Mouse (Mus musculus): ENCODE measurements around the gene Rassf5. TPM values are rescaled to one million over a fixed set of nuclear protein-coding genes. Genes with fewer than 3 reads are reported as not detected.

Rassf5 gene
- total RNA-seq (2023) = 100 to 1,000 TPM; 188 to 198 TPM

DNA sequence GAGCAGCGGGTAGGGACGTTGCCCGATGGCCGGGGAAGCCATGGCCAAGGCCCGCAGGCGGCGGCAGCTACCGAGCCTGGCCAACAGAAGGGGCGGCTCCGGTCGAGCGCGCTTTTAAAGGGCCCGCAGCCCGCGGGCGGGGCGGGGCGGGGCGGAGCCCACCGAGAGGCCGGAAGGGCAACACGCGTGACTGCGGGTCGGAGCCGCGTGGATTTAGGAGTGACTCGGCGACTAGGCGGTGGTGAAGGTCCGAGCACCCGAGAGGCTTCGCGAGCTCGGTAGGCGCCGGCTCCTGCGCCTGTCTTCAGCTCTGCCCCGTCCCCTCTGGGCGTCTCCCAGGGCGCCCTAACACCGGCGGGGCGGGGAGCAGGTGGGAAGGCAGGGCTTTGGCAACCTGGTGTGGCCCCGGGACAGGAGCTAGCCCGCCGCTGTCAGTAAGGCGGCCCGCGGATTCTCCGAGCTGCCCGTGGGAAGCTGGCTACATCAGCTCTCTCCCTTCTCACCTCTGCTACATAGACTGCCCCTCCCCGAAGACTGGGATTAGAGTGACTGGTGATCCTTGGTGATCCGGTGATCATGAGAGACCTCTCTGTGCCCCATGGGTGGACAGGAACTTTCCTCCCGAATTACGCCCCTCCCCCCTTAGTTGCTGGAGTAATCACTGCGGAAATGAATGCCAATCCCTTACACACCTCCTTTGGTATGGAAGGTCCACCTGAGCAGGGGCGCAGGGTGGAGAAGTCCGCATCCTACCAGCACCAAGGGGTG lies at the start of gene Rassf5:
Gene Rassf5 (minus strand): TSS at position 170 of the 768 bp plus-strand sequence.

DNA sequence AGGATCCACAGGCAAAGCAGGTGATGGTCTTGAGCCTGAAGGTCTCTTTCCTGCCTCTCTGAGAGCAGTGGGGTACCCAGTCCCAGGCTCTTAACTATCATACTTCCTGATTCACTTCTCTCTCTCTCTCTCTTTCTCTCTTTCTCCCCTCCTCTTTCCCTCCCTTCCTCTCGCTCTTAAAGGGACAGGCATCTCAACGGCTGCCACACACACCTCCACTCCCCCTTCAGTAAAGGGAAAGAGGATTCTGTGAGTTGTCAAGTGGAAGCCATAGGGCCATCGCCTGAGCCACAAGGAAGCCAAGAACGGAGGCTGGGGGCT lies 34.4 kb upstream of the Rassf5 start, which contains the start of gene Ikbke:
Gene Ikbke (minus strand): TSS at position 151 of the 321 bp plus-strand sequence.

GRCm38 (mm10) chr1:131153018-131153629 lies 91.9 kb downstream of the Rassf5 start, which contains the start of gene Eif2d:
TSS of gene Eif2d (plus strand) at chr1:131153181.

GRCm38 (mm10) chr1:131138191-131139016 lies 106.7 kb downstream of the Rassf5 start, which contains the start of gene Dyrk3:
TSS of gene Dyrk3 (minus strand) at chr1:131138340.

Other genes starting within 250 kb of the Rassf5 start
- gene Il10, start 225.4 kb downstream of the Rassf5 start, total RNA-seq (2023) = 1 to 10 TPM; 2.3 to 5.7 TPM
- gene Mapkapk2, start 147.4 kb downstream of the Rassf5 start, total RNA-seq (2023) = 10 to 100 TPM; 60.6 to 63.9 TPM
- gene Dyrk3, start 106.9 kb downstream of the Rassf5 start, total RNA-seq (2023) = 1 to 10 TPM; 1.4 to 1.7 TPM
- gene Eif2d, start 92.1 kb downstream of the Rassf5 start, total RNA-seq (2023) = 10 to 100 TPM; 32.4 to 38.5 TPM
- gene Ikbke, start 34.3 kb upstream of the Rassf5 start, total RNA-seq (2023) = 100 to 1,000 TPM; 305 to 334 TPM